Mouse (Mus musculus): ENCODE measurements around the gene Ctdspl.

Gene Ctdspl

DNA sequence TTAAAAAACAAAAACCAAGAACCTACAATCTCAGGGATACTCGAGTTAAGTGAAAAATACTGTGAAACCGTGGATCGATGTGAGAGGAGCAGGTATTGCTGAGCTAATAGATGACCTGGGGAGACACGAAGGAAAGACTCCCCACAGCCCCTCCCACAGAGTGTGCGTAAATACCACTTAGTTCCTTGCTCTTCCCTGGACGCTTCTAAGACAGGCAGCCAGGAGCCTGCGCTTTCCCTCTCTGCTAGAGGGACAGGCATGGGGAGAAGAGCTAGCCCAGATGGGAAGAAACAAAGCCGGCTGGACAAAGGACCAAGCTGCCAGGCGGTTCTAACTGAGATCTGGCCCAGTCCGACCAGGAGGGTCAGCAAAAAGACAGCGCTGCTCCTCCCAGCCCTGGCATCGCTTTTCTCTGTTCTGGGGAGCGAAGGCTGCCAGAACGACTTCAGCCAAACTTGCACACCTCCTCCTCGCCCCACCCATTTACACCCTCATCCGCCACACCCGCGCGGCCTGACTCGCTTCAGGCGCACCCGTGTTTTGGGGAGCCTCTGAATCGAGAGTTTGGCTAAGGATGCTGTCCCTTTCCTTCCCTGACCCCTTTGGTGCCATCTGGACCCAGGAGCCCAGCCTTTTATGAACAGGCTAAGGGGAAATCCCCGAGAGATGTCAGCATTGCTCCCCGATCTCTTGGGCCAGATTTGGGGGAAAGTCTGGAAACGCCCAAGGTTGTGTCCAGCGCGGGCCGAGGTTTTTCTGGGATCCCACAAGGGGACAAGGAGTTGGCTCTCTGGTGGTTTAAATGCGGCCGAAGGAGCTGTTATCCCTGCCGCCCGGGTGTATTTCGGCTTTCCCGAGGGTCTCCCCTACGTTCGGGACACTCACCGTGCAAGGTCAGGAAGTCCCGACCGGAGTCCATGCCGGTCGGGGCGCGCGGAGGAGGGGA is 166.5 kb downstream of the Ctdspl start:
- DNase-seq (ENCODE audit: low read depth, low spot score): no peak

Measured in mesoderm, embryonic 11.5 days (tissue).